Mouse (Mus musculus): ENCODE data around the gene Ndufaf3.
"Not testable (repeated sequence)": the region's sequence is repeated elsewhere in the genome, so short reads cannot be mapped to it uniquely, and the experiment has no call there.

Gene Ndufaf3

DNA sequence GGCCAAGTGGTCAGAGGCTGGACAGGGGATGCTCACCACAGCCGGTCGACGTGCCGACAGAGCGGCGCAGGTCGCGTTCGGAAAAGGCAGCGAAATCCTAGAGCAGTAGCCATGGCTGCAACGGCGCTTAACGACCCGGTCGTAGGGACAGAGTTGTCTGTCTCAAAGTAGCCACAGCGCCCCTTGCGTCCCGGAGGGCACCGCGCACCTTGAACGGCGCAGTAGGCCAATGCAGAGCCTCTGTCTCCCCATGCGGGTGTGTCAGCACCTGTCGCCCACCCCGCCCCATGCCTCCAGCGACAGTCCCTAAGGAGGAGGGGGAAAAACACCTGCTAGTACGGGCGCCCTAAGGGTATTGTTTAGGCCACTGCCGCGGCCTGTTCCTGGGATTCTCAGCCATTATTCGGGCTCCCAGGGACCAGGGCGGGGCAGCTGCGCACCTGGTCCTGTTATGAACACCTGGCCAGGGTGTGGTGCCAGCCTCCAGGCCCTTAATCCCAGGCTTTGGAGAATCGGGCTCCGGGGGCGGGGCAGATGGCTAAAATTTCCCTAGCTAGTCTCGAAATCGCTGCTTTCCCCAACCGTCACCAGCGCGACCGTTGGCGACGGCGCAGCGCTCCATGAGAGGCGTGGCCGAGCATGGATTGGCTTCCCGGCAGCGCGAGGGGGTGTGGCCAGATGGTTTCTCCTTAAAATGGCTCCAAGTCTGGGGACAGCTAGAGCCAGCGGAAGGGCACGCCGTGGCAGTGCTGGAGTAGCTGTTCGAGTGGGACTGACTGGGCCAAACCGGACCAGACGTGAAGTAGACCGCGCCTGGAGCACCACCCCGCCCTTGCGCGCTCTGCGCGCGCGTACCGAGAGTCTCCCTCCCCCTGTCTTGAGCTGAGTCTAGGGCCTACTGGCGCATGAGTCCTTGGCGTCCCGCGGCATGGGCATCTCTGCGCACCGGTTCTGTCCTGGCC, at the start of gene Ndufaf3:
Ndufaf3 (minus strand) TSS at position 620 of the 962 bp plus-strand sequence.
- in situ Hi-C loops (cut with MseI, MboI): no loop called here

DNA sequence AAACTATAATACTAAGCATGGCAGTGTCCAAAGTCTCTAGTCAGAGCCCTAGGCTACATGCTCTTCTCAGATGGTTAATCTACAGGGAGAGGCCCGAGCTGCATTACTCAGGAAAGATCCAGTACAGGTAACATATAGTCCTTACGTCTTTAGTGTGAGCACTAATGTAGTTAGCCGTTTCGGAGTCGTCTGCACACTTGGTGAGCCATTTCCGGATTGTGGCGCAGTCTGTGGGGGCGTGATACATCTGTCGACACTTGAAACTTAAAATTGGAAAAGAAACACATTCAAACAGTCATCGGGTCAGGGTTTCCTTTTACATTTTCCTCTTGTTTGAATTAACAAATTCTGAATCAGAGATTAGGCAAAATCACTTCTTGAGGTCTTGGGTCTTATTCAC, 44.3 kb upstream of the Ndufaf3 start:
- in situ Hi-C loops (cut with MseI, MboI): no loop called here

DNA sequence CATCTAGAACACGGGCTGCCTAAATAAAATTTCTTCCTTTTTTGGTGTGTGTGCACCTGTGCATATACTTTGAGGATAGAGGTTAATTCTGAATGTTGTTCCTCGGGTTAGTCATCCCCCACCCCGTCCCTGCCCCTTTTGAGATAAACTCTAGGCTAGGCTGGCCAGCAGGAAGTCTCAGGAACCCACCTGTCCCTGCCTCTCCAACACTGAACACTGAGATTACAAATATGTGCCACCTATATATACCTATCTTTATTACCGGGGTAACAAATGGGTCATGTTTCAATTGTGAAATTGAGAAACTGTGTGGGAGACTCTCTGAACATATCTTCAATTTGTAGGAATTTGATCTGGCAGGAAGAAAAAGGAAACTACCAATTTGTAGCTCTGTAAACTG, 41.7 kb upstream of the Ndufaf3 start:
- in situ Hi-C loops (cut with MseI, MboI): no loop called here

DNA sequence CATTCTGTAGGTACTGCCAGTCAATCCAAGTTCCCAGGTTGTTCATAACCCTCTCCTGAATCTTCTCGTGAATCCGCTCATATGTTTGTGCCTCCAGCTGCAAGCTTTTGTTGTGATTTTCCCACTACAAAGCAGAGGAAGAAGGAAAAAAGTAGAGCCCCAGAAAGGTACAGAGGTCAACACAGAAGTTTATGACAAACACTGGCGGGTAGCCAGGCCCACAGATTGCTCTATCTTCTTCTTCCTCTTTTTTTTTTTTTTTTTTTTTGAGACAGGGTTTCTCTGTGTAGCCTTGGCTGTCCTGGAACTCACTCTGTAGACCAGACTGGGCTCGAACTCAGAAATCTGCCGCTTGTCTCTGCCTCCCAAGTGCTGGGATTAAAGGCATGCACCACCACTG, 40.7 kb upstream of the Ndufaf3 start:
- in situ Hi-C loops (cut with MseI, MboI): not testable (repeated sequence)

DNA sequence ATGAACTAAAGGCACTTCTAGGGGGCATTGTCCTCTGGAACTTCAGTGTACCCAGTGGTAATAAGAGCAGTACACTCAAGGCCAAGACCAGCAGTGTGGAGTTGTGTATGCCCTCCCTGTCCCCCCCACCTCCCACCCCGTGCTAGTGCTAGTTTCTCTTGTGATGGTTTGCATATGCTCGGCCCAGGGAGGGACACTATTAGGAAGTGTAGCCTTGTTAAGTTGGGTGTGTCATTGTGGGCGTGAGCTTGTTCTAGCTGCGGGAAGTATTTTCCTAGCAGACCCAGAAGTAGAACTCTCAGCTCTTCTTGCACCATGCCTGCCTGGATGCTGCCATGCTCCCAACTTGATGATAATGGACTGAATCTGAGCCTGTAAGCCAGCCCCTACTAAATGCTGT, 34.8 kb upstream of the Ndufaf3 start:
- in situ Hi-C loops (cut with MseI, MboI): no loop called here

DNA sequence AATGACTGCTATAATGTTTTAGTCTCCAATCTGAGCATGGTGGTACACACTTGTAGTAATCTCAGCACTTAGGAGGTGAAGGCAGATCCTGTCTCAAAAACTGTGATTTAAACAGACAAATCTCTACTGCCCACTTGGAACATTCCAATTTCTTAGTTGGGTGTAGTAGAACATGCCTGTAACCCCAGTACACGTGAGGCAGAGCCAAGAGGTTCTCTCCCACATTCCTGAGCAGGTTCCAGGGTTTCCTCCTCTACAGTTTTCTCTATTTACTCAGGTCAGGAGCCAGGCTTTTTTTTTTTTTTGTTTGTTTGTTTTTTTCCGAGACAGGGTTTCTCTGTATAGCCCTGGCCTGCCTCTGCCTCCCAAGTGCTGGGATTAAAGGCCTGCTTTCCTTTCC, 32.8 kb upstream of the Ndufaf3 start:
- in situ Hi-C loops (cut with MseI, MboI): no loop called here

DNA sequence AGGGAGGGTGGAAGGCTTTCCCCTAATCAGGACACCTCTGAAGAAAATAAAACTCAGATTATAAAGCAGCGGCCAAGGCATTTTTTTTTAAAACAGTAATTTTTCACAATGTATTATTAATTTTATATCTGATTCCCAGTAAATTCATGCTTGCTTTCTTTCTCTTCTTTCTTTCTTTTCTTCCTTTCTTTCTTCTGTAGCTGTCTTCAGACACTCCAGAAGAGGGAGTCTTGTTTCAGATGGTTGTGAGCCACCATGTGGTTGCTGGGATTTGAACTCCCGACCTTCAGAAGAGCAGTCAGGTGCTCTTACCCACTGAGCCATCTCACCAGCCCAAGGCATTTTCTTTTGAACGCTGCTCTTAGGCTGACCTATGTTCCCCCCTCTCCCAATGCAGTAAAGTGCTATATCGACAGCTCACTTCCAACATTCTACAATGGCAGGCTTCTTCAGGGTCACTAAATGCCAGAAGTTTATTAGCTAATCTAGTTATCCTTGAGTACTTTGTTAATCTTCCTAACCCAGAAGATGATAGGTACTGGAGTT, 31.9 kb upstream of the Ndufaf3 start:
- in situ Hi-C loops (cut with MseI, MboI): no loop called here

DNA sequence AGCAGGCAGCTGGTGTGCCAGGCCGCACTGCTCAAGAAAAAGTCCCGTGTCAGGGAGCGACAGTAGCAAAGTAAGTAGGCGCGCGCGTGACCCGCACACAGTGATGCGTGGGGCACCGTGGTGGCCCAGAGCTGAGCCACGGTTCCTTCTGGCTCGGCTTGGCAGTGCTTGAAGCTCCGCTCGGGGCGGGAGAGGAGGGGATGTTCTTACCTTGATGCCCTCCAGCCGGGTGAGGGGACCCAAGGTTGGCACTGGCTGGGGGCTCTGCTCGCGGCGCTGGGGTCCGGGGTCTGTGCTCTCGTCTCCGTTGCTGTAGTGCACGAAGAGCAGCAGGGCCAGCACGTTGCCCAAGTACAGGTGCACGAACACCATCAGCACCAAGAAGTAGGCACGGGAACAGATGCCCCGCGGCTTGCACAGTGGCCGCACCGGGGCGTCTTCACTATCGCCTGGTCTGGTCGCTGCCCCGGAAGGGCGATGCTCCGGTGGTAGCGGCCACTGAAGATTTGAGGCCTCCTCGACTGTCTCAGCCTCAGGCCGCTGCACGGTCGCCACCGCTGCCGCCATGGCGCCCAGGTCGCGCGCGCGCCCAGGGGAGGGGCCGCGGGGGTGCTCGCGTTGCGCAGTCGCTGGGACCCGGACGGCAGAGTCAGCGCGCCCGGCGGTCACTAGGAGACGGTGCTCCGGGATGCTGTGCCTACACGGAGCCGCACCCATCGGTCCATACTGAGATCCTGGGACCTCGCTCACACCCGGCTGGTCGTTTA, 29.9 kb upstream of the Ndufaf3 start, which contains the start of gene P4htm:
P4htm (minus strand) TSS at position 670 of the 767 bp plus-strand sequence.
- in situ Hi-C loops (cut with MseI, MboI): no loop called here

DNA sequence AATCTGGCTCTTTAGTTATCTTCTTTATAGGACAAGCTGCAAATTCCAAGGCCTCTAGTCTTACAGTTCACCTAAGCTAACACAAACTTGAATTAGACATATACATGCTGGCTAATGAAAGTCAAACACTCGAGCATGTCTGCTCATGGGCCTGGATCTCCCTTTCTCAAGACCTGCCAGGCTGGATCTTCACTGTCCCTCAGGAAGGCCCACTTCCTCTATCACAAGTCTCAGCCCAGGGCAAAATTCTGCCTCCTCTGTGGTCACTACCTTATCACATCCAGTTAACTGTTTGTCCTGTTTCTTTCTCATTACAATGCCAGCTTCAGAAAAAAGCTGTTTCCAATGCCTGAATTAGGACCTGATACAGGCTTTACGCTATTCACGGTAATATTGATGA, 27.1 kb upstream of the Ndufaf3 start:
- in situ Hi-C loops (cut with MseI, MboI): no loop called here

DNA sequence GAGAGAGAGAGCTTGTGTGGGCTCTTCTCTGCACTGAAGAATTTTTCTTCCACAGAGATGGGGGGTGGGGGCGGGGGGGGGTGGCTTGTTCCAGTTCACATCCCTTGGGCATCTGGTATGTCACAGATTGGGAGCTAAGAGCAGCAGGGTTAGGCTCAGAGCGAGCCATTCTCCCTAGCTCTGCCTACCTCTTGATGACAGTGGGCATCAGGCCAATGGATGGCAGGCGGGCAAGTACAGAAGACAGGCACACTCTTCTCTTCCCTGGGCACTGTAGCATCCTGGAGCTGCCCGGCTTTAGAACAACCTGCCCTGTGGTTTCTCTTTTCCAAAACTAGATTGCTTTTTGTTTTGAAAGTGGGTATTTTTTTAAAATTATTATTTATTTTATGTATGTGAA, 24.2 kb upstream of the Ndufaf3 start:
- in situ Hi-C loops (cut with MseI, MboI): no loop called here

DNA sequence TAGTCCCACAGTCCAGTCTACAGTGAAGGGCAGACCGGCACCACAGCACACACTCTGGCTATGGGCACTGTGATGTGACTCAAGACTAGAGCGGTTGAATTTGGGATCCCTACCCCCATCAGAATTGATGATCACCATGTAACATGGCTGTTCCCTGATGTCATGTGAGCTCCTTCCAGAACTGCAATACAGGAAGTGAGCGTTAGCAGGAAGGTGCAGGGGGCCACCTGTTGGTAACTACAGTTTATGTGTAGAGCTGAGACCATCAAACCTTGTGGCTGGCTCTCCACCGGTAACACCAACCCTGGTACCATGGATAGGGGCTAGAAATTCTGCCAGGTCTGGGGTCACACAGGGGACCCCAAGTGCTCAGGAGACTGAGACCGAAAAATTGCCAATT, 22.0 kb upstream of the Ndufaf3 start:
- in situ Hi-C loops (cut with MseI, MboI): no loop called here

DNA sequence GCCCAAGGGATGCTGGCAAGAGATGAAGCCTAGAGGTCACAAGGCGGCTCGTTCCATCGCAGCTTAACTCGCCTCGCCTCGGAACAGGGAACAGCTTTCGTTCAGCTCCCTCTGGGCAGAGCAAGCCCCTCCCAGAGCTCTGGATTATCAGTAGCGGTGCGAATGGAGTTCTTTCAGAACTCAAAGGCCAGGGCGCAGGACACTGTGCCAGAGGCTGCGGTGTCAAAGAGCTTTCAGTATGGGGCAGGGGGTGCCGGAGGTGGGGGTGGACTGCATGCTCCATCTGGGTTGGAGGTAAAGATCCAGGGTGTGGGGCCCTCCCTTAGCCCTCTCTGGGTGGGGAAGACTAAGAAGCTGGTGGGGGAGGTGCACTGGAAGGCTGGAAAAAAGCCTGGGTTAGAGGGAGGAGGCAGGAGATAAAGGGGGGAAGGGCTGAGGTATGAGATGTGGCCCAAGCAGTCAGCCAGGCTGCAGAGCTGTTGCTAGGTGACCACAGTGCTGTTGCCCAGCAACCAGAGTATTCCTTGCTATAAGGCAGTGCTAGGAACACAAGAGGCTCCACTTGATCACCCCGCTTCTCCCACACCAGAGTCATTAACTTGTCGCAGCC, 20.4 kb upstream of the Ndufaf3 start:
- in situ Hi-C loops (cut with MseI, MboI): no loop called here

DNA sequence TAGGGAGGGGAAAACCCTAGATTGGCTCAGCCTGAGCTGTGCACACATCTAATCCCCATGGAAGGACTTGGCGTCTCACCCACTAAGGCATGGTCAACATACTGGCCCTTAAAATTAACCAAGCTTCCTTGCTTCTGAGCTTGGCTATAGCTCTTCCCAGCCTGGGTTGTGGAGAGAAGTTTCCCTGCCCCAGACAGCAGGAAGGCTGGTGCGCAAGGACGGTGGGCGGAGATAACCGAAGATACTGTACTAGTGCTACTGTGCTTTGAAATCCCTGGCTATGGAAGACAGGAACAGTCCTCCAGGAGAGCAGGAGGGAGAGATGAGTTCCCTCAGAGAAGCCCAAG, 12.1 kb upstream of the Ndufaf3 start:
- in situ Hi-C loops (cut with MseI, MboI): no loop called here

DNA sequence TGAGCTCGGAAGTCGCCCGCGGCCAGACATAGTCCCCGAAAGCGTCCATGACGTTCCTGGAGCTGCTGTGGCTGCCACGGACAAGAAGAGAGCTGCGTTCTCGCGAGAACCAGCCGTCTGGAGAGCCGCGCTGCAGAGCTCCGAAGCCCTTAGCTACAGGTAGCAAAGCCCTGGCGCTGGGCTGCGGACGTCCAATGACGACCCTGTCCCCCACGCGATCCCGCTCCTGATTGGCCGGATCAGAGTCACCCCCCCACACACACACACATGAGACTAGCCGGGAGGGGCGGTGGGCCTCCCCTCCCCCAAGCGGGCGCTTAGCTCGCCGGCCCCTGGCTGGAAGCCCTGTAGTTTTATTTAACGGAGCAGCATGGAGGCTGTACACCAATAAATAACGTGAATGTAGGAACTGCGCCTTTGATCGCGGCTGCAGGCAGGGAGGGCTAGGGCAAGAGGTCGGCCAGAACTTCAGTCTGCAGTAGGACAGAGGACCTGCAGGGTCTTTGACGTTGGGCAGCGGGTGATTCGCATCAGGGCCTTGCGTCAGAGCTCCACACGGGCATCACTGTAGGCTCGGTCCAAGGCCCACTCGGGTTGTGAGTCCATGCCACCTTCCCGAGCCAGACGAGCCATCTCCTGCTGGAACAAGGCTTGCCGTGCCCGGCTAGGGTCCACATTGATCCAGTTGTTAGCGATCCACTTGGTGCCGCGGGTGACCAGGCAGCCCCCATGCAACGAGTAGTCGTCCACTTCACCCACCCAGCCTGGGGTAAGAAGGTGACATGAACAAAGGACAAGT, 11.5 kb upstream of the Ndufaf3 start, which contains the start of gene Wdr6:
Wdr6 (minus strand) TSS at position 195 of the 799 bp plus-strand sequence.
- in situ Hi-C loops (cut with MseI, MboI): no loop called here

DNA sequence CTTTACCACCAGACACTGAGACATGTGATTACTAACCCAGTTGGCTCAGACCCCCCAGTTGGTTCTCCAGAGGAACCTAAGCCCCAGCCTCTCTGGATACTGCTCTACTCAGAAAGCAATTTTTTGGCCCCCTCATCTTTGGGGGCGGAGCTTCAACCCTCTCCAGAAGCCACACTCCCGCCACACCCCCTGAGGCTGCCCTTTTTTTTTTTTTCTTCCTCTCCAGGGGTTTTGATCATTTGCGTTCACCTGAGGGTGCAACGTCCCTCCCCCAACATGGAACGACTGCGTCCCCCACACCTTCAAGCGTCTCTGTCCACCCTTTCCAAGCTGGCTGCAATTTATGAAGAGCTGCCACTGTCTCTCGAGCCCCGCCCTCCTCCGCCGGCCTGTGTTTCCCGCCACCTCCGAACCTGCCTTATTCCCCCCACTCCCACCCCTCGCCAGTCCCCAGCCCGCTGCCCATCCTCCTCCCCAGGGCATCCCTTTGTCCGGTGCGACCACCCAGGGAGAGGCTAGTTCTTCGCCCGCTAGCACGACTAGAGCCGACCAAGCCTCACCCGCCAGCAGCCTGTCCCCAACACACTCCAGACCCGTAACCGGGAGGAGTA, 10.8 kb upstream of the Ndufaf3 start:
- in situ Hi-C loops (cut with MseI, MboI): no loop called here

DNA sequence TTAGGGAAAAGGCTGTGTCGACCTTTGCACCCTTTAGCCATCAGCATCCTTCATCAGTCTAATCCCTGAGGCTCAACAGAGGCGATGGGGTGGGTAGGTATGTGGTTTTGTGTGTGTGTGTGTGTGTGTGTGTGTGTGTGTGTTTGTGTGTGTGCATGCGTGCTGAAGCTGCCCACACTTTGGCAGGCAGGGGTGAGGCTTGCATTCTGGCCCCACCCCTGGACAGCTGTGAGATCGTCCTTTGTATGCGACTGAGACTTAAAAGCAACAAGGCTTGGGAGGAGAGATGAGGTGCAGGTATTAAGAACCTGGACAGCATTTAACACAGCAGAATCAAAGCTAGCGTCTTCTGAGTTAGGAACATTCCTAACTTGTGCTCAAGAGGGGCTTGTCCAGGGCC, 9.8 kb upstream of the Ndufaf3 start:
- in situ Hi-C loops (cut with MseI, MboI): no loop called here

DNA sequence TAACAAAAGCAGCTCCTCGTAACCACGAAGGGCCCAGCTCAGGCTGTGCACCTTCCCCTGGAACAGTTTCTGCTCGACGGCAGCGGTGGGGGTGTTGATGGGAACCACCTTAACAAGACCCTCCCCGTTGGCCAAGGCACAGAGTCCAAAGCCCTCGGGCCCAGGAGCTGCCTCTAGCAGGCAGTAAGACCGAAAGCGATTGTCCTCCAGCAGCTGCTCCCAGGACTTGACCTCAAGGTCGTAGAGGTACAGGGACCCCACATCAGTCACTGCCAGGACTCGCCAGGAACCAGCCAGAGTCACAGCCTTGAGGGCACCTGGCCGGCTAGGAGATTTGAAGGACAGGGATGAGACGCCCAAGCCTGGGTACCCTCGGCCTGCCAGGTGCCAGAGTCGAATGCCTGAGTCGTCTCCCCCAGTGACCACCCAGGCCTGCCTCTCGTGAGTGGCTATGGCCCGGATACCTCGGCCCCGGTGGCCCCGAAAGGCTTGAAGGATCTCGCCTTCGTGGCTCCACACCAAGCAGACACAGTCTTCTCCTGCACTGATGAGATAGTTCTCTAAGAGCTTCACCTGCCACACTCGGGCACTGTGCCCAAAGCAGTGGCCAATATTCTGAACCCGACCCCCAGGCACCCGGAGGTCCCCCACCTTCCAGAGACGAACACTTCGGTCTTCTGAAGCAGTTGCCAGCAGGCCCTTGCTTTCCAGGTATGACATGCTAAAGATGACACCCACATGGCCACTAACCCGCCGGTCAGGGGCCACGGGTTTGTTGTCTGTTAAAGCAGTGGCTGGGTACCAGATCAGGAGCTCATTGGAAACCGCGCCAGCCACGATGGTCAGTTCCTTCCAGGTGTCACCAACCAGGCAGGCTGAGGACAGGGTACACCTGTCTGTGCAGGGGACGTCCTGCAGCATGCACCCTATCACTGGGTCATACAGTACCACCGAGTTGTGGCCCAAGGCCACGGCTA, 8.4 kb upstream of the Ndufaf3 start:
- in situ Hi-C loops (cut with MseI, MboI): no loop called here

DNA sequence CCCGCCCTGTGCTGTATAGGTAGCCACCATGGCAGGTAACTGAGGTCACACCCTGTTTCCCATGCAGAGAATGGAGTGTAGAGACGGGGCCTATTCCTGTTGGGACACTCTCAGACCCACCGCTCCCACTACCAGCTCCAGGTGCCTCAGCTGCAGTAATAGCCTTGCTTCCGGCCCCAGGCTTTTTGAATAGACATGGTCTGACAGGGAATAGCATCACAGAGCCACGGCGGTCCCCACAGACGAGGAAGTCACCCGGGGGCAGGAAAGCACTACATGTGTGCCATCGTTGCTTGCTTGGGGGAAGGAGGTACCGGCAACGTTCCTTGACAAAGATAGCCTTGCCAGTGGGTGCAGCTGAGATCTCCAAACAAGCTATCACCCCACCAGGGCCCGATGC, 7.7 kb upstream of the Ndufaf3 start:
- in situ Hi-C loops (cut with MseI, MboI): no loop called here
